Mouse (Mus musculus) kidney, adult 11 months (tissue): ENCODE data around the gene Gm3448.
"Not testable (repeated sequence)": the region's sequence is repeated elsewhere in the genome, so short reads cannot be mapped to it uniquely, and the experiment has no call there.

Experiments used
- DNase-seq: peaks from one replicate; pipeline ENCODE4 v3.0.0; 2022

Gm3448 gene

GRCm38 (mm10) chr17:15025513-15025912, 15.8 kb downstream of the Gm3448 start:
- not testable (repeated sequence) for DNase-seq

DNA sequence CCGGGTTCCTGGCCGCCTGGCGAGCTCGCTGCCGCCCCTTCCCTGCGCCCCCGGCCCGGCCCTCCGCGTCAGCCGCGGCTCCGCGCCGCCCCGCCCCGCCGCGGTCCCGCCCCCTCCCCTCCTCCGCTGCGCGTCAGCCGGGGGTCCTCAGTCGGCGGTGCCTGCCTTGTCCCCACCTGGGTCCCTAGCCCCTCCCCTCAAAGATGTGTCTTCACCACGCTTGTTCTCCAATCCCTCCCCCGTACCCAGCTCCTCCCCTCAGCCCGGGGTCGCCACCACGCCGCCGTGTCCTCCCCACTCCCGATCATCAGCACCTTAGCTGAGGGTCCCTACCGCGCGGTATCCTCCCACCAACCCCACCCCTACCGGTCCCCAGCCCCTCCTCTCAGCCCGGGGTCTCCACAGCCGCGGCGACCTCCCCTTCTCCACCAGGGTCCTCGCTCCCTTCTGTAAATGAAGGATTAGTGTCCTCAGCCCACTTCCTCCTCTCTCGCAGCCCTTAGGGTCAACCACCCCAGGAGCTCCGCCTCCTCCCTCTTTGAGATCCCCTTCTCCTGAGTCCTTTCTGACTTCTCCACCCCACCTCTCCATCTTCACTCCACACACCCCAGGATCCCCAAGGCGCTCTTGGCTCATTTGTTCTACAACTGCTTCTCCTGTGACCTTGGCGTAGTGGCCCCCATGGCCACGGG, 16.7 kb downstream of the Gm3448 start:
- DNase-seq = not testable (repeated sequence)

DNA sequence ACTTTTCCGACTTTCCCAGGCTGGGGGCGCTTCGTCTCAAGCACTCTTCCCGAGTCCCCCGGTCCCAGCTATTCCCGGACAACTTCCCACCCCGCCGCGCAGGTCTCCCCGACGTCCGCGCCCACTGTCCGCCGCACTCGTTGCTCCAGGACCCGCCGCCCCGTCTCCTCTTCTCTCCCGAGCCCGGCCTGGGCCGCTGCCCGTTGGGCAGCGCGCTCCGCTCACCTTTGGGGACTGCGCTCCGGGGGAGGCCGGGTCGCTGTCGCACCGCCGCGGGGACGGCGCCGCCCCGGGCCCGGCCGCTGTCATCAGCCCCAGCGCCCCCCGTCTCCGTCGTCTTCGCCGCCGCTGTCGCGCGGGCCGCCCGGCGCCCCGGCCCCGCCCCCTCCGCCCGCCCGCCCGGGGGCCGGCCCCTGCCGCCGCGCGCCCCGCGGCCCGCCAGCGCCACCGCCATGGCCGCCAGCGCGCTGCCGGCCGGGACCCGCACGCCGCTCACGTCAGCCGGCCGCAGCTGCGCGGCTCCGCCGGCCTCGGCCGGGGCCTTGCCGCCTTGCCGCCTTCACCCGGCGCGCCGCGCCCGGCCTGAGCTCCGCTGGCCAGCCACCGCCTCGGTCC, 17.4 kb downstream of the Gm3448 start:
- not testable (repeated sequence) for DNase-seq

DNA sequence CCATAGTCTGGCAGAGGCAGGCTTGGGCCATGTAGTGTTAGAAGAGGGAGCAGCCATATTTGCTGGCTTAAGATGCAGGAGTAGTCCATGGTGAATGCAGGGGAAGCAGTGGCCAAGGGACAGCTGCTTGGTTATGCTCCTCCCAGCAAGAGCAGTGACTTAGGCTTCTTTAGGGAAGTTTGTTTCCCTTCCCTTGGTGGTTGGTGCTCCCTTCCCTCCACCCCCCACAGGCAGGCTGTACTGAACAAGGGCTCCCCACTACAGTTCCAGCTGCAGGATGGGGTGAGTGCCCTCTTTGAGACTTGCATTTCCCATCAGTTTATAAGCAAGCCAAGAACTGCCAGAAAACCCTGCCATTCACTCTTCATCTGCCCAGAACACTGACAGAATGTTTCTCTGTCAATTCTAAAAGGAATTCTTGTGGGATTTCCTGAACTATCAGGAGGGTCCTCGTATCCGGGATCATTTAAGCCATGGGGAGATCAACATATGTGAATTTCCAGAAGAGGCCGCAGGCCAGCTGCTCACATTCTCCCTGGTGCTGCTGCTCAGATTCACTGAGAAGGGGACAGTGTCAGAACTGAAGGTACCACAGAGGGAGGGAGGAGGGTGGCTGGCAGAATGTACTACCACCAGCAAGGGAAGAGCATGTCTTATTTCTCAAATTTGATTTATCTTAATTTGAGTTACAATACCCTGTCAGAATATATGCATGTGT, 19.7 kb downstream of the Gm3448 start:
- peak; percentile 4 for DNase-seq

GRCm38 (mm10) chr17:15009706-15010413, 31.5 kb downstream of the Gm3448 start, which contains the start of gene Gm3435:
Gm3435 (plus strand) TSS chr17:15010176.
- DNase-seq = not testable (repeated sequence)

GRCm38 (mm10) chr17:15009088-15009487, 32.2 kb downstream of the Gm3448 start:
- DNase-seq = not testable (repeated sequence)

DNA sequence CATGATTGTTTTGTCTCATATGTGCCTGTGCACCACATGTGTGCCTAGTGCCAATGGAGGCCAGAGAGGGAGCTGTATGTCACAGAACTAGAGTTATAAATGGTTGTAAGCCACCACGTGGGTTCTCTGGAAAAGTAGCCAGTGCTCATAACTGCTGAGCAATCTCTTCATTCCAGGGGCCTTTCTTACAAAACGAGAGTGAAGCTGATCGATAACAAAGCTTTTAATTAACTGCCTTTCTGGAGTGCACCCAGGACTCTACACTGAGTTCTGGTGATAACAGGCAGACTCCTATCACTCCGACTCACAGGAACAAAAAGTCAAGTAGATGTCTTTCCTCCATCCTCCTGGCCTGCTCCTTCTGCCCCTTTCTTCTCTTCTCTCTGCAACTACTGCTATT, 41.3 kb downstream of the Gm3448 start:
- not testable (repeated sequence) for DNase-seq

DNA sequence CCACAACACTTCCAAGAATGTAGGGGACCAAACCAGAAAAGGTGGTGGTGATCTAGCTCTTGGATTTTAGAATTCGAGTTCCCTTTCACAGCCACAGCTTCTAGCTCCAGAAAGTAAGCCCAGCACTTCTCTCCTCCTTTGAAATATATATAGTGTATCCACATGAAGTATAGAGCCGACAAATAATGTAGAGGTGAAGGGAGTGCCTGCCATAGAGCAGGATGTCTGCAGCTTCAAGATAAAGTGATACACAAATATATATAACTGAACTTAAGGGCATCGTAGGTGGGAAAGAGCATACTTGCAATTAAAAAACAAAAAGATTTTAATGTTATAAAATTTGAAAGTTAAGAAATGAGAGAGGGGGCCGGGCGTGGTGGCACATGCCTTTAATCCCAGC, 47.2 kb downstream of the Gm3448 start:
- DNase-seq = not testable (repeated sequence)

DNA sequence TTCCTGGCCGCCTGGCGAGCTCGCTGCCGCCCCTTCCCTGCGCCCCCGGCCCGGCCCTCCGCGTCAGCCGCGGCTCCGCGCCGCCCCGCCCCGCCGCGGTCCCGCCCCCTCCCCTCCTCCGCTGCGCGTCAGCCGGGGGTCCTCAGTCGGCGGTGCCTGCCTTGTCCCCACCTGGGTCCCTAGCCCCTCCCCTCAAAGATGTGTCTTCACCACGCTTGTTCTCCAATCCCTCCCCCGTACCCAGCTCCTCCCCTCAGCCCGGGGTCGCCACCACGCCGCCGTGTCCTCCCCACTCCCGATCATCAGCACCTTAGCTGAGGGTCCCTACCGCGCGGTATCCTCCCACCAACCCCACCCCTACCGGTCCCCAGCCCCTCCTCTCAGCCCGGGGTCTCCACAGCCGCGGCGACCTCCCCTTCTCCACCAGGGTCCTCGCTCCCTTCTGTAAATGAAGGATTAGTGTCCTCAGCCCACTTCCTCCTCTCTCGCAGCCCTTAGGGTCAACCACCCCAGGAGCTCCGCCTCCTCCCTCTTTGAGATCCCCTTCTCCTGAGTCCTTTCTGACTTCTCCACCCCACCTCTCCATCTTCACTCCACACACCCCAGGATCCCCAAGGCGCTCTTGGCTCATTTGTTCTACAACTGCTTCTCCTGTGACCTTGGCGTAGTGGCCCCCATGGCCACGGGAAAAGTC, 48.1 kb downstream of the Gm3448 start:
- DNase-seq = not testable (repeated sequence)

DNA sequence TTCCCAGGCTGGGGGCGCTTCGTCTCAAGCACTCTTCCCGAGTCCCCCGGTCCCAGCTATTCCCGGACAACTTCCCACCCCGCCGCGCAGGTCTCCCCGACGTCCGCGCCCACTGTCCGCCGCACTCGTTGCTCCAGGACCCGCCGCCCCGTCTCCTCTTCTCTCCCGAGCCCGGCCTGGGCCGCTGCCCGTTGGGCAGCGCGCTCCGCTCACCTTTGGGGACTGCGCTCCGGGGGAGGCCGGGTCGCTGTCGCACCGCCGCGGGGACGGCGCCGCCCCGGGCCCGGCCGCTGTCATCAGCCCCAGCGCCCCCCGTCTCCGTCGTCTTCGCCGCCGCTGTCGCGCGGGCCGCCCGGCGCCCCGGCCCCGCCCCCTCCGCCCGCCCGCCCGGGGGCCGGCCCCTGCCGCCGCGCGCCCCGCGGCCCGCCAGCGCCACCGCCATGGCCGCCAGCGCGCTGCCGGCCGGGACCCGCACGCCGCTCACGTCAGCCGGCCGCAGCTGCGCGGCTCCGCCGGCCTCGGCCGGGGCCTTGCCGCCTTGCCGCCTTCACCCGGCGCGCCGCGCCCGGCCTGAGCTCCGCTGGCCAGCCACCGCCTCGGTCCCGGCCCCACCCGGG, 48.7 kb downstream of the Gm3448 start:
- DNase-seq = not testable (repeated sequence)

- DNase-seq = not testable (repeated sequence)
These were observed 51.1 kb downstream of the Gm3448 start for GRCm38 (mm10) chr17:14990116-14990702.

DNA sequence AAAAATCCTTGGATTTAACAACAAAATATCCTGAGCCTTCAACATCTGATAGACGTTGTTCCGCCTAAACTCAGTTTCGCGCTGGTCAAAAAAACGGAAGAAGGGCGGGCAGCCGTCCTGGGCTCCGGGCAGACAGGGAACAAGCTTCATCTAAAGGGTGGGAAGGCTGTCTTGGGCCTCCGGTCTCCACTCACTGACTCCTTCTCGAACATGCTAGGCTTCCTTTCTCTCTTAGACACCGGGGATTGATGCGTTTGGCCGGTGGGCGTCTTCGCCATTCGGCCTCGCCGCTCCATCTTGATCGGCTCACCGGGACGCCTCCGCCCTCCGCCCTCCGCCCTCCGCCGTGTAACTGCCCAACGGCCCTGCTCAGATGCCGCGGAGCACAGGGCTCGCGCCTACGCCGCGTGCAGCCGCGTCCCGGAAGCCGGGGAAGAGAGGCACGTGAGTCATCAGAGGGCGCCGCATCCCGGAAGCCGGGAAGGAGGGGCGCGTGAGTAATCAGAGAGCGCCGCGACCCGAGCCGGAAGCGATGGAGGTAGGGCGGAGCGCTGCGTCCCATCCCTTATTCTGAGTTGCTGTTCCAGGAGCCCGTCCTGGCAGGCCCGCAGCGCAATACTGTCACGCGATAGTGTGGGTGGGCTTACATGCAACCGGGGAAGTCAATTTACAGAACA, 62.8 kb downstream of the Gm3448 start, which contains the start of the genes 9030025P20Rik and Gm3417:
Gene 9030025P20Rik, plus strand, starts transcription at position 107 of the 677 bp plus-strand sequence.
Gene Gm3417, minus strand, starts transcription at position 429 of the 677 bp plus-strand sequence.
- not testable (repeated sequence) for DNase-seq

DNA sequence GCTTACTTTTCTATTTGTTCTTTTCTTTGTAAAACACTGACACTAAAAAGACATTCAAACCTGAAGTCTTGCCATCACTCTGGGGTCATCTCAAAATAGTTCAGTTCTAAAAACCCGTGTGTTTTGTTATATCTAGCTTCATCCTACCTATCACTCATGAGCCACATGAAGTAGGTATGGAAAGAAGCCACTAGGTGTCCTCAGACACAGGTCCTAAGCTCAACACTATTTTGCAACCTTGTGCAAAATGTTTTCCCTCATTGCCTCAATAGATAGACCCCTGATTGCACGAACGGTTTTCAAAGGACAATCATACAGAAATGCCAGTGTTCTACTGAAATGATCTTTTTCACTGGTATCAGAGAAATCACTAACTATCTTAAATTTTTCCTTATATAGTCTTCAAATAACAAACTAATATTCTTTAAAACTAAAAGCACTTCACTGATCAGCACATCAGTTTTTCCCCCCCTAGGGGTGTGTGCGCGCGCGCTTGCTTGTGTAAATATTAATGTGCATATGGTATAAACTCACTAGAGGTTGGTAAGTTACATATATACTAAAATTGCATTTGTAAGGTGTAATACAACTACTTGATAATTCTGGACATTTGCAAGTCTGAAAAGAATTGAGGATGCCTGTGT, 63.5 kb downstream of the Gm3448 start:
- not testable (repeated sequence) for DNase-seq

- not testable (repeated sequence) for DNase-seq
These were observed 72.9 kb downstream of the Gm3448 start for GRCm38 (mm10) chr17:14968373-14968913.

- not testable (repeated sequence) for DNase-seq
These were observed 79.7 kb downstream of the Gm3448 start for GRCm38 (mm10) chr17:14961557-14962154.

DNA sequence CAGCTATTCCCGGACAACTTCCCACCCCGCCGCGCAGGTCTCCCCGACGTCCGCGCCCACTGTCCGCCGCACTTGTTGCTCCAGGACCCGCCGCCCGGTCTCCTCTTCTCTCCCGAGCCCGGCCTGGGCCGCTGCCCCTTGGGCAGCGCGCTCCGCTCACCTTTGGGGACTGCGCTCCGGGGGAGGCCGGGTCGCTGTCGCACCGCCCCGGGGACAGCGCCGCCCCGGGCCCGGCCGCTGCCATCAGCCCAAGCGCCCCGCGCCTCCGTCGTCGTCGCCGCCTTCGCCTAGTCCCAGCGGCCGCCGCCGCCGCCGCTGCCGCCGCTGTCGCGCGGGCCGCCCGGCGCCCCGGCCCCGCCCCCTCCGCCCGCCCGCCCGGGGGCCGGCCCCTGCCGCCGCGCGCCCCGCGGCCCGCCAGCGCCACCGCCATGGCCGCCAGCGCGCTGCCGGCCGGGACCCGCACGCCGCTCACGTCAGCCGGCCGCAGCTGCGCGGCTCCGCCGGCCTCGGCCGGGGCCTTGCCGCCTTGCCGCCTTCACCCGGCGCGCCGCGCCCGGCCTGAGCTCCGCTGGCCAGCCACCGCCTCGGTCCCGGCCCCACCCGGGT, 80.3 kb downstream of the Gm3448 start, which contains the start of gene Phf10:
Gene Phf10, minus strand, starts transcription at position 323 of the 606 bp plus-strand sequence.
- DNase-seq = peak; percentile 35

DNA sequence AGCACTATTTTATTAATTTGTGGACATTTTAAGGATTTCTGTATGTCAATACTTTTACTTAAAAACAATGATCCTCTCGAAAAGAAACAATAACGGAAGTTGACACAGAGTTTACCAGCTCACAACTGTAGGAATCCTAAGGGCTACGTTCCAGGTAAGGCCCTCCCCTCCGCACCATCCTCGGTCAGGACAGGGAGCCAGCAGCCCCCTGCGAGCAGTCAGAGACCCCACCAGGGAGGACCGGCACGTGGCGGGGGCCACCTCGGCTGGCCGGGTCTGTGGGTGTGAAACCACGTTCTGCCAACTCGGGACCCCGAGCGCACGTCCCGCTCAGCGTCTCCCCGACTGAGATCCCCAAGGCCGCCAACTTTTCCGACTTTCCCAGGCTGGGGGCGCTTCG, 80.8 kb downstream of the Gm3448 start:
- DNase-seq = peak; percentile 30

GRCm38 (mm10) chr17:14959979-14960378, 81.4 kb downstream of the Gm3448 start:
- DNase-seq = no peak
